Mouse (Mus musculus) kidney, embryonic 15.5 days (tissue): ENCODE measurements at regions not wholly inside any gene's neighbourhood (a gene's known extent, or its start where the extent isn't known, plus 50 kb on each side); places are given as distances from the start of the nearest gene placed in this dataset.

Source experiments
- ATAC-seq: fragments of 200-750 bp; cut with Nextera tagmentation; replicated peaks from 2 replicates; pipeline ENCODE4 v1.8.0; 2017; ENCODE audit warnings: moderate TSS enrichment; ENCODE audit not compliant: low FRiP score
- H3K27ac ChIP-seq: fragments of 300-500 bp; sonication (generic); 2 replicates; pipeline ENCODE4 v1.5.1; 2015; ENCODE audit warnings: mild to moderate bottlenecking, inconsistent platforms
- H3K27me3 ChIP-seq: fragments of 300-500 bp; sonication (generic); 2 replicates; pipeline ENCODE4 v1.6.1; 2015; ENCODE audit warnings: inconsistent platforms
- H3K36me3 ChIP-seq: fragments of 300-500 bp; sonication (generic); 2 replicates; pipeline ENCODE4 v1.6.1; 2015; ENCODE audit warnings: inconsistent platforms
- H3K4me1 ChIP-seq: fragments of 300-500 bp; sonication (generic); 2 replicates; pipeline ENCODE4 v1.6.1; 2015; ENCODE audit warnings: inconsistent platforms
- H3K4me2 ChIP-seq: fragments of 300-500 bp; sonication (generic); 2 replicates; pipeline ENCODE4 v1.6.1; 2015; ENCODE audit warnings: moderate library complexity, mild to moderate bottlenecking, inconsistent platforms
- H3K4me3 ChIP-seq: fragments of 300-500 bp; sonication (generic); replicated peaks from 2 replicates; pipeline ENCODE4 v1.5.1; 2015; ENCODE audit warnings: mild to moderate bottlenecking, inconsistent platforms
- H3K9ac ChIP-seq: fragments of 300-500 bp; sonication (generic); 2 replicates; pipeline ENCODE4 v1.6.1; 2015; ENCODE audit warnings: mild to moderate bottlenecking, inconsistent platforms
- H3K9me3 ChIP-seq: fragments of 300-500 bp; sonication (generic); replicated peaks from 2 replicates; pipeline ENCODE4 v1.6.1; 2016; ENCODE audit warnings: inconsistent platforms
- WGBS: fragments of 180-500 bp; shearing (Covaris S2); methylation state at CpG from one replicate; pipeline ENCODE4 v1.1.7; 2015; ENCODE audit warnings: mixed read lengths; 5-methylcytosine and 5-hydroxymethylcytosine counted together

DNA sequence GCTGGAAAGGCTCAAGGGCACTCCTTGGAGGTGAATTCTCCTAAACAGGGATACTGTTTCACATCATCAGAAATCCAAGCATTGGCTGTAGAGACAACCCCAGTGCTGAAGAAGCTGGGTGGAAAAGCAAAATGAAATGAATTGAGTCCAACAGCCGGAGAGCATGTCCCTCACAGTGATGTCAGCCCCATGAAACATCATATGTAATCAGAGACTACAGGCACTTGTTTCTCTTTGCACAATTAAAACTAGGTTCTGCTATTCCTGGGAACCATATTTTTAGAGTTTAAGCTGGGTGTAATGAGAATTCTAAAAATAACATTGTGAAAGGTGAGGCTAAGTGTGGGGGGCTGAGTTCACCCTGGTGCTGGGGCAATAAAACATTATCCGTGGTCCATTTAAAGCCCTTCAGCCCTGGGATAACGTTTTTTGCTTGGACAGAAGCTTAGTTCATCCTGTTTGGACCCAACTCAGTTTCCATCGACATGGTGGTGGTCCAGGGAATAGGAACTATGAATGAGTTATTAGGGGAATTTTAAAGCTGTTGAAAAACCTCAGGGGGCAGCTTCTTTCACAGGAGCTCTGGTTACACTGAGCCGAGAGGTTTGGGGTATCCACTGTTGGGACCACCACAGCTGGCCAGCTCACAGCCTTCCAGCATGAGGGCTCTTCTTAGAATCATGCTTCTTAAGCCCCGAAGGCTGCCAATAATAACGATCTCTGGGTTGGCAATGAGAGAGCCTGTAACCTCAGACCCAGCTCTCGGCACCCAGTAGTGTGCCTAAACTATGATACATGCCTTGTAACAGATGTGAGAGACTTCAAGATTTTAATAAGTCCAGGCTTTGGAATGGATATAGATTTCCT is 206.0 kb upstream of the Dusp10 start:
- Histone ChIP-seq H3K4me3 (no peak overlapping the region), H3K4me2 (no peak overlapping the region), H3K9me3 (no peaks in the 10 kb centered on the region), H3K36me3 (no peaks in the 10 kb centered on the region), H3K4me1 (no peaks in the 10 kb centered on the region), H3K27ac (no peak overlapping the region), H3K27me3 (no peaks in the 10 kb centered on the region), H3K9ac (no peak overlapping the region)
- WGBS, result 43% methylated on average over 8 of the region's 8 CpGs
- ATAC-seq, result no peak

DNA sequence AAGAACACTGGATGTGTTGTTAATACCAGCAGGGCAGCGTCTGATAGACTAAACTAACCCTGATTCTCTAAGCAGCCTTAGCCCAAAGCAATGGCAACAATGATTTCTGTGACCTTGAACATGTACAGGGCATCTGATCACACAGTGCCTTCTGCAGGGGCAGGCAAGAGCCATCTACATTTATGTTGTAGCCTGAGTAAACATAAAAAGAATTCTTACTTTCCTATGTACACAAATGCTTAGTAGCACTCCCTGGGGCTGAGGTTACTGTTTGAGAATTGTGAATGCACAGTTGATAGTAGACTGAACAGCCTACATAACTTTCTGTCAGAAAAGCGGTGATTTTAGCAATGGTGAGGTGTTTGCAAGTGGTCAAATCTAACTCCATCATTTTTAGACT is 204.9 kb upstream of the Dusp10 start:
- H3K27ac ChIP-seq, result no peak overlapping the region
- no peak overlapping the region for H3K9ac ChIP-seq
- no peak for ATAC-seq
- H3K4me1 ChIP-seq, result no peaks in the 10 kb centered on the region
- H3K27me3 ChIP-seq, result no peaks in the 10 kb centered on the region
- no peak overlapping the region for H3K4me2 ChIP-seq
- WGBS, result 80% methylated on average over 2 of the region's 2 CpGs
- H3K9me3 ChIP-seq, result no peaks in the 10 kb centered on the region
- H3K36me3 ChIP-seq, result no peaks in the 10 kb centered on the region
- H3K4me3 ChIP-seq, result no peak overlapping the region

DNA sequence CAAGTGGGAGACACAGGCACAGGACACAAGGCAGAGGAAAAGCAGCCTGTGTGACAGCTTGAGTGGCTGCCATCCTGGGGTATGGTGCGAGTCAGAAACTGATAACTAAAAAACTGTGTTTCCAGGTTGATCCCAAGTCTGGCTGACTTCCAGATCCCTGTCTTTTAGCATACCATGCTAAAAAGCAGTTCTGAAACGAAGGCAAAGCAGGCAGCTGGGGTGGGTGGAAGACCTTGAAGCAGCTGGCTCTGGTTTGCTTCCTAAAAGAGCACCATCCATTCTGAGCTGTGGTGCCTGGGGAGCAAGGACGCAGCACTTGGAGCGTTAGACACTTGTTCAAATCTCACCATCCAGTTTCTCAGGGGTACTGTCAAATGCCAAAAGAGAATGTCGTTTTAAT is 192.5 kb upstream of the Dusp10 start:
- H3K36me3 ChIP-seq, result no peaks in the 10 kb centered on the region
- no peak for ATAC-seq
- H3K27me3 ChIP-seq, result no peaks in the 10 kb centered on the region
- no peaks in the 10 kb centered on the region for H3K4me1 ChIP-seq
- H3K9me3 ChIP-seq, result no peaks in the 10 kb centered on the region
- 64% methylated on average over 5 of the region's 5 CpGs for WGBS
- H3K4me2 ChIP-seq, result no peak overlapping the region
- no peak overlapping the region for H3K27ac ChIP-seq
- no peak overlapping the region for H3K9ac ChIP-seq
- H3K4me3 ChIP-seq, result no peak overlapping the region

DNA sequence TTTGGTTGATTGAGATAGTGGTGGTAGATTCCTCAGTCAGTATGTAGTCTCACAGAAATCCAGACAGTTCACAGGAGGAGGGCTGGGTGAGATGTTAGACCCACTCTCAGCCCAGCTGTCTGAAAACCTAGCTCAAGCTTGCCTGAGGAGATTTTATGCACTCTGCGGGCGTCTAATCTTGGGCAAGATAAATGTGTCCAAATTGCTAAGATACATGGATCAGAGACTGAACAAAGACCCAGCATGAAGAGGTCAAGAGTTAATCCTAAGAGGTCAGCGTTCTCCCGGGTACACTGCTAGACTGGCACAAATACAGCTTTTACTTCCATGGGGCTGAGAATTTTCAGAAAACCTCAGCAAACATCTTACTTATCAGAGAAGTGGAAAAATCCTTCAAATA is 186.8 kb upstream of the Dusp10 start:
- ATAC-seq, result no peak
- Histone ChIP-seq H3K27me3 (no peaks in the 10 kb centered on the region), H3K4me2 (no peak overlapping the region), H3K9ac (no peak overlapping the region), H3K4me3 (no peak overlapping the region), H3K9me3 (no peaks in the 10 kb centered on the region), H3K4me1 (no peaks in the 10 kb centered on the region), H3K36me3 (no peaks in the 10 kb centered on the region), H3K27ac (no peak overlapping the region)
- WGBS, result 61% methylated on average over 4 of the region's 4 CpGs

DNA sequence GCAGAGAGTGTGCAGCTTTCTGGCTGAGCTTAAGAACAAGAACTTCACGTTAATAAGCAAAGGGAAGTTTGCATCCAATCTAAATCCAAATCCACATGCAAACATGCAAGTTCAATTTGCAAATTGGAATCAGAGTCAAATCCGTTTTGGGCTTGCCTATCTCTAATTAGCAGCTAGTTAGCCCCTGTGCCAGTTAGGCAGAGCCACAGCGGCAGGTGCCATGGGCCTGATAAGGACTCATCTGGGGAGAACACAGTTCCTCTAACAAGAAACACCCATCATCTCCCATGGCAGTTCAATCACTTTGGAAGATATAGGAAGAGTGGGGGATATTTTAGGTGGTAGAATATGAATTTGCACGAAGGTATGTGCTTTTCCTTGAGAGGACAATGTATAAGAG is 168.0 kb upstream of the Dusp10 start:
- 69% methylated on average over 4 of the region's 4 CpGs for WGBS
- no peaks in the 10 kb centered on the region for H3K4me1 ChIP-seq
- no peak overlapping the region for H3K27ac ChIP-seq
- no peak overlapping the region for H3K9ac ChIP-seq
- H3K9me3 ChIP-seq, result no peaks in the 10 kb centered on the region
- no peak for ATAC-seq
- no peak overlapping the region for H3K4me3 ChIP-seq
- no peaks in the 10 kb centered on the region for H3K27me3 ChIP-seq
- no peak overlapping the region for H3K4me2 ChIP-seq
- H3K36me3 ChIP-seq, result no peaks in the 10 kb centered on the region

DNA sequence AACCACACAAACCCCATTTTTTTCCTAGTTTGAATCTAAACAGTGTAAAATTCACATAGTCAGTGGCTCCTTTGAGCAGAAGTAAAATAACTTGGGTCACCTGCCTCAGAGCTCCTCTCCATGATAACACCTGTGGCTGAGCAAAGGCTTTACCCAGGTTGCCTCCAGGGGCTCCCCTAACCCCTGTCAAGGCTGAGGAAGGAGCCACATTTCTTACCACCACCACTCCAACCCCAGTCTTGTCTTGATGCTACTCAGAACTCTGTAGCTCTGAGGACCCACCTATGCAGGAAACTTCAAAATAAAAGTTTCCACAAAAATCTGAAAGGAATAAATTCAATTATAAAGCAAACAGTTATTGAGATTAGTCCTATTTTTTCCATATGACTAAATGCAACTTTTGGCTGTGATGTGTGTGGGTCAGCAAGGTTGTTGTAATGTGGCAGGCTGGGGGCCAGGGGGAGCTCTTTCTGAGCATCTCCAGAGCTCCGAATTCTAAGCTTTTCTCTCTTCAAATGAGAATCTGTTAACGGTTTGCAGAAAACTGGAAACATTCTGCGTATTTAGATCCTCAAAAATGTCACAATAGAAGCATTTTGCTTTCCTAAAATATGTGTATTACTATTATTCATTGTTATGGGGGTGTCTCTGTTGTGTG is 159.0 kb upstream of the Dusp10 start:
- 78% methylated on average over 3 of the region's 3 CpGs for WGBS
- ATAC-seq, result no peak
- Histone ChIP-seq H3K9ac (no peak overlapping the region), H3K27ac (no peak overlapping the region), H3K4me1 (no peaks in the 10 kb centered on the region), H3K9me3 (no peaks in the 10 kb centered on the region), H3K36me3 (no peaks in the 10 kb centered on the region), H3K4me3 (no peak overlapping the region), H3K4me2 (no peak overlapping the region), H3K27me3 (no peaks in the 10 kb centered on the region)

DNA sequence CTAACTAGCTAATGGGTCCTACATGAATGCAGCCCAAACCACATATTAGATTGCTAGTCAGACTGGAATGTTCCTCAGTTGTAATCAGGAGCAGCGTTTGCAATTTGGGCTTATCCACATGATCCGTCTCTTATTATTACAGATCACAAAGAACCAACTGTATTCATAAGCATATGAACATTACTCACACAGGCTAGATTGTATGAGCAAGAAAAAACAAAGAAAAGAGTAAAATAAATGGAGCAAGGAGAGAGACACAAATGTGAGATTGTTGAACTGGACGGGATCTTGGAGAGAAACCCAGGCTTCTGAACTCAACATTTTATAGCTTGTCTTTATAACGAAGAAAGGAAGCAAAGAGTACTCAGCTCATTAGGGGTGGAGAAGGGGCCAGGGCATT is 148.0 kb upstream of the Dusp10 start:
- H3K27ac ChIP-seq, result no peak overlapping the region
- no peaks in the 10 kb centered on the region for H3K4me1 ChIP-seq
- H3K27me3 ChIP-seq, result no peaks in the 10 kb centered on the region
- no peak overlapping the region for H3K9ac ChIP-seq
- WGBS, result 56% methylated on average over 4 of the region's 4 CpGs
- no peaks in the 10 kb centered on the region for H3K9me3 ChIP-seq
- no peak overlapping the region for H3K4me2 ChIP-seq
- no peak for ATAC-seq
- no peaks in the 10 kb centered on the region for H3K36me3 ChIP-seq
- H3K4me3 ChIP-seq, result no peak overlapping the region

DNA sequence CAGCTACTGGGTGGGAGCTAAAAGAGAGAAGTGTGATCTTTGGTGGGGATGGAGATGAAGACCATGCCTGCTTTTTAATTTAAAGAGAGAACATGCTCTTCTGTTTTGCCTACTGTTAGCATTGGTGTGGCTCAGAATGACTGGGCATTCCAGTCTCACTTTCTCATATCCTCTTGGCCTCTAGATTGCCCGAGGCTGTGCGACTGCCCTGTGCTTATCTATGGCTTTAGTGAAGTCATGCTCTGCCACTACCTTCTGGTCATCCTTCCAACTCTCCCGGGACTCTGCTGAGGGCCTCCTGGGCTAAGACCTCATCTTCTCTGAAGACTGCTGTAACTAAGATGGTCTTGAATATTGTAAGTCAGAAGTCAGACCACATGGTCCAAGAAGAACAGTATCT is 147.5 kb upstream of the Dusp10 start:
- Histone ChIP-seq H3K9ac (no peak overlapping the region), H3K27ac (no peak overlapping the region), H3K9me3 (no peaks in the 10 kb centered on the region), H3K36me3 (no peaks in the 10 kb centered on the region), H3K4me2 (no peak overlapping the region), H3K4me3 (no peak overlapping the region), H3K27me3 (no peaks in the 10 kb centered on the region), H3K4me1 (no peaks in the 10 kb centered on the region)
- no peak for ATAC-seq
- WGBS, result 76% methylated on average over 3 of the region's 3 CpGs

DNA sequence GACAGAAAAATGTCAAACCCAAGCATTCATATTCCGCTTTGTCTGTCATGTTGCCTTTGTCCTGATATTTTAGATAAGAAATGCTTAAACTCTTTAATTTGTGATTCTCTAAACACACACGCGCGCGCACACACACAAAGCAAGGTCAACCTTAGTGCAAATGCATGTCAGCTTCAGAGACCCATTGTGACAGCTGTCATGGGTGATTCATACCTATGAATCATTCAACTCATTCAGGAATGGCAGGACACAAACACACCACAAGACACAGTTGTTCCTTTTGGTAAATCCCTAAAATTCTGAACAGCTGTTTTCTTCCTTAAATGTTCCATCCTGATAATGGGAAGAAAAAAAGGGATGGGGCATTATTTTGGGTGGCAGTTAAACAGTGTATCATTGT is 144.1 kb upstream of the Dusp10 start:
- Histone ChIP-seq H3K27ac (no peak overlapping the region), H3K4me1 (no peaks in the 10 kb centered on the region), H3K27me3 (no peaks in the 10 kb centered on the region), H3K4me2 (no peak overlapping the region), H3K9me3 (no peaks in the 10 kb centered on the region), H3K4me3 (no peak overlapping the region), H3K36me3 (no peaks in the 10 kb centered on the region), H3K9ac (no peak overlapping the region)
- 91% methylated on average over 5 of the region's 5 CpGs for WGBS
- ATAC-seq, result no peak

DNA sequence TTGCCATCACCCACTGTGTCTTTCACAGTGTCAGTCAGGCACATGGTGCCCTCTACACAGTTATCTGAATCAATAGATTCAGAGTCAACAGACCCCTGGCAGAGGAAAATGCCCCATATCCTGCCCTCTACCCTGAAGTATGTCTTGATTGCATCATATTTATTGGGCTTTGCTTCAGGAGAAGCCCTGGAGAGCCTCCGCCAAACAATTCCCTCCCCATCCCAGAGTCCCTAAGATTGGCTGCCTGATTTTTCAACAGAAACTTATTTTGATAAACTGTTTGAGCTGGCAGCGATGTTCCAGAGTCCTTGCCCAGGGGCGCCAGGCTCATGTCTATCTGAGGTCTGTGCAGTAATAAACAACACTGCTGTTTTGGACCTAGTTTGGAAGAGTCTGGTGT is 117.2 kb upstream of the Dusp10 start:
- WGBS, result 88% methylated on average over 3 of the region's 3 CpGs

DNA sequence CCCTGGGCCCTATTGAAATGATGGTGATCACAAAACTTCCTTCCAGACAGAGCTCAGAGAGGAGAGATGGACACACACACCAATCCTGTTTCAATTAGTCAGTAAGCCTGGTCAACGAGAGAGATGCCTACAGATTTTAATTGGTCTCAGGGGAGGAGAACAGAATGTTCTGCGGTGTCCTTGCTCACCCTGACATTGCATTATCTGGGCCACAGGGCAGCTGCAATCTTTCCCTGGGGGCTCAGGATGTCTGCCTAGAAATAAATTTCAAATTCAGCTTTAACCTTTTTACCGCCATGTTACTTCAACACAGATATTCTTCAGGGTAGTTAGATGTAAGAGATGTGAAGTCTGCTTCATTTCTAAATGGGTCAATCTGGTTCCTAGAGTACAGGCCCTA is 115.0 kb upstream of the Dusp10 start:
- ATAC-seq, result no peak
- Histone ChIP-seq H3K9ac (no peak overlapping the region), H3K4me3 (no peak overlapping the region), H3K36me3 (no peaks in the 10 kb centered on the region), H3K4me2 (no peak overlapping the region), H3K27me3 (no peaks in the 10 kb centered on the region), H3K27ac (no peak overlapping the region), H3K4me1 (no peaks in the 10 kb centered on the region), H3K9me3 (no peaks in the 10 kb centered on the region)
- 65% methylated on average over 3 of the region's 3 CpGs for WGBS

More for the DNA sequence above, 117.2 kb upstream of the Dusp10 start:
- H3K36me3 ChIP-seq, result no peaks in the 10 kb centered on the region
- H3K4me2 ChIP-seq, result no peak overlapping the region
- H3K27me3 ChIP-seq, result no peaks in the 10 kb centered on the region
- H3K27ac ChIP-seq, result no peak overlapping the region
- H3K9ac ChIP-seq, result no peak overlapping the region
- no peak for ATAC-seq
- no peaks in the 10 kb centered on the region for H3K4me1 ChIP-seq
- H3K4me3 ChIP-seq, result no peak overlapping the region
- H3K9me3 ChIP-seq, result no peaks in the 10 kb centered on the region

DNA sequence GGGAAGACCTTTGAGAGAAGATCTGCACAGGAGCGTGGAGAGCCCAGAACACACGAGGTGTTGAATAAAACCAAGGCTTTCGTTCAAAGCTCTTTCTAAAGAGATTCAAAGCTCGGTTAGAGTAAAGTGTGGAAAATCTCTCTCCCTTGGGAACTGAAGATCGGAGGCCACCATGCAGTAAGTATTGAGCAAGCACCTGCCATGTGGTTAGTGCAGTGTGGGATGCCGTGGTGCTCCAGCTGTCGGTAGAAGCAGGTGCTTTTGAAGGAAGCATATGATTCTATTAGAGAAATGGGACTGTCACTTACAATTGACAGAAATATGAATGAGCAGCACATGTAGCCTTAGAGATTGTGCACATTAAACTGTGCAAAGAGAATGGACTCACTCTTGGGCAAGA is 108.5 kb upstream of the Dusp10 start:
- no peak for ATAC-seq
- WGBS, result 96% methylated on average over 7 of the region's 7 CpGs
- Histone ChIP-seq H3K9me3 (no peaks in the 10 kb centered on the region), H3K27me3 (no peaks in the 10 kb centered on the region), H3K36me3 (no peaks in the 10 kb centered on the region), H3K27ac (no peak overlapping the region), H3K4me3 (no peak overlapping the region), H3K4me2 (no peak overlapping the region), H3K9ac (no peak overlapping the region), H3K4me1 (no peaks in the 10 kb centered on the region)
